Mouse (Mus musculus) cerebellum, postnatal 14 days (tissue): ENCODE results near the gene Celf5.
A peak's percentile ranks its signal among the peaks of the same experiment; 100 is the strongest.

Experiments used
- DNase-seq, 2 experiments: peaks; one replicate each; pipeline ENCODE4 v3.0.0; 2021; ENCODE audit warnings: mixed read lengths in 2 of 2

The Celf5 gene

GRCm38 (mm10) chr10:81497401-81498270 is 15.1 kb upstream of the Celf5 start:
- DNase-seq: no peak

- DNase-seq: no peak
These were observed 14.5 kb upstream of the Celf5 start for GRCm38 (mm10) chr10:81496969-81497368.

GRCm38 (mm10) chr10:81496264-81496901 is 13.9 kb upstream of the Celf5 start, which contains the start of gene Ncln:
Gene Ncln (minus strand): TSS chr10:81496392.
- DNase-seq: peak; percentile 98 to 99

GRCm38 (mm10) chr10:81495616-81496263 is 13.2 kb upstream of the Celf5 start:
- DNase-seq: peak in 1 of 2 experiments; percentile 38

- DNase-seq: peak in 1 of 2 experiments; percentile 22
These were observed 12.6 kb upstream of the Celf5 start for GRCm38 (mm10) chr10:81495151-81495550.

- no peak for DNase-seq
These were observed 11.9 kb upstream of the Celf5 start for GRCm38 (mm10) chr10:81494260-81495041.

- no peak for DNase-seq
These were observed 11.2 kb upstream of the Celf5 start for GRCm38 (mm10) chr10:81493601-81494220.

GRCm38 (mm10) chr10:81492606-81493240 is 10.2 kb upstream of the Celf5 start:
- DNase-seq: no peak

GRCm38 (mm10) chr10:81491018-81491417 is 8.5 kb upstream of the Celf5 start:
- DNase-seq: no peak

GRCm38 (mm10) chr10:81489941-81490340 is 7.4 kb upstream of the Celf5 start:
- DNase-seq: no peak

- no peak for DNase-seq
These were observed 5.6 kb upstream of the Celf5 start for GRCm38 (mm10) chr10:81488081-81488480.

GRCm38 (mm10) chr10:81486496-81486895 is 4.0 kb upstream of the Celf5 start:
- no peak for DNase-seq

- no peak for DNase-seq
These were observed 3.0 kb upstream of the Celf5 start for GRCm38 (mm10) chr10:81485479-81486018.

- no peak for DNase-seq
These were observed 2.5 kb upstream of the Celf5 start for GRCm38 (mm10) chr10:81485060-81485449.

- DNase-seq: no peak
These were observed 2.0 kb upstream of the Celf5 start for GRCm38 (mm10) chr10:81484441-81485059.

- DNase-seq: peak; percentile 66 to 80
These were observed 1.5 kb upstream of the Celf5 start for GRCm38 (mm10) chr10:81483983-81484382.

GRCm38 (mm10) chr10:81481605-81482532 is 640 bp downstream of the Celf5 start:
- DNase-seq: peak; percentile 47 to 60

- DNase-seq: no peak
These were observed 8.0 kb downstream of the Celf5 start for GRCm38 (mm10) chr10:81474461-81474860.

- peak; percentile 83 to 86 for DNase-seq
These were observed 9.5 kb downstream of the Celf5 start for GRCm38 (mm10) chr10:81473003-81473451.
